Mouse (Mus musculus): Measurements from ENCODE around the gene Pcyt1a. TPM values are rescaled to one million over a fixed set of nuclear protein-coding genes. Genes with fewer than 3 reads are reported as not detected.

Pcyt1a gene
- 17.4 TPM for polyA plus RNA-seq (2017; shearing (Covaris generic))

DNA sequence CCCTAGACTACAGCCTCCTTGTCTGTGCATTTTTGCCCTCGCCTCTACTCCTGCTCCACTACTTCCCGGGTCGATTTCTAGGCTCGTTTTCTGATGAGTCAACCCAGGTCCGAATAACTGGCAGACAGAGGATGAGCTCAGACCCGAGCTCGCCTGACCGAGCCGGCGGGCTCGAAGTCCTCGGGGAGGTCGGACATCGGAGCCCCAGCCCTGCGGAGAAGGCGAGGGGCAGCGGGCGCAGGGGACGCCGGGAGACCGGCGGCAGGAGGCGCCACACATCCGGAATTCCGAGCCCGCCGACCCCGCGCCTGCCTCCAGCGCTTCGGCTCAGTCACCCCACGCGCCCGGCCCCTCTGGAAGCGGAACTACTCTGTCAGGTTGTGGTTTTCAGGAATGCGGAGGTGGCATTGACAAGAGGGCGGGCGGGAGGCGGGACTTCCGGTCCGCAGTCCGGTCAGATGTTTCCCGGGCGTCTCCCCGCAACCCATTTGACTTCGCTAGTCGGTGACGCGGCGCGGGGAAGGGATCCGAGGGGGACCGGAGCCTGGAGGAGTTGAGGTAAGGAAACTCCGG, at the start of gene Pcyt1a:
Pcyt1a (plus strand) TSS at position 448 of the 573 bp plus-strand sequence.

DNA sequence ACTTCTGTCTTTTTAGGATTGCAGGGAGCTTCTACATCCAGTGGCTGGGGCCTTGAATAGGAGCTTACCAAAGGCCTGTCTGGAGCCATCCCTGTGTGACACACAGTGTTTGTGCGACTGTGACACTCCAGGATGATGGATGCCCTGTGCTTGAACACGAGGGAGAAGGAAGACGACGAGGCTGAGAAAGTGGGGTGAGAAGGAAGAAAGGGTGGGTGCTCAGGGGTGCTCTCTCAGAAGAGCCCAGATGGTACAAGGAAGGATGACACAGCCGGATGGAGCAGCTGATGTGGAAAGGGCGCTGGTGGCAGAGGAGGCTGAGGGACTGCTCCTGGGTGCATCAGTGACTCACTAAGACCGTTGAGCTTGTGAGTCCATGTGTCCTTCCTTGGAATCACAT, 30.5 kb upstream of the Pcyt1a start, which contains the start of gene Tm4sf19:
Tm4sf19 (plus strand) TSS at position 240 of the 400 bp plus-strand sequence.

DNA sequence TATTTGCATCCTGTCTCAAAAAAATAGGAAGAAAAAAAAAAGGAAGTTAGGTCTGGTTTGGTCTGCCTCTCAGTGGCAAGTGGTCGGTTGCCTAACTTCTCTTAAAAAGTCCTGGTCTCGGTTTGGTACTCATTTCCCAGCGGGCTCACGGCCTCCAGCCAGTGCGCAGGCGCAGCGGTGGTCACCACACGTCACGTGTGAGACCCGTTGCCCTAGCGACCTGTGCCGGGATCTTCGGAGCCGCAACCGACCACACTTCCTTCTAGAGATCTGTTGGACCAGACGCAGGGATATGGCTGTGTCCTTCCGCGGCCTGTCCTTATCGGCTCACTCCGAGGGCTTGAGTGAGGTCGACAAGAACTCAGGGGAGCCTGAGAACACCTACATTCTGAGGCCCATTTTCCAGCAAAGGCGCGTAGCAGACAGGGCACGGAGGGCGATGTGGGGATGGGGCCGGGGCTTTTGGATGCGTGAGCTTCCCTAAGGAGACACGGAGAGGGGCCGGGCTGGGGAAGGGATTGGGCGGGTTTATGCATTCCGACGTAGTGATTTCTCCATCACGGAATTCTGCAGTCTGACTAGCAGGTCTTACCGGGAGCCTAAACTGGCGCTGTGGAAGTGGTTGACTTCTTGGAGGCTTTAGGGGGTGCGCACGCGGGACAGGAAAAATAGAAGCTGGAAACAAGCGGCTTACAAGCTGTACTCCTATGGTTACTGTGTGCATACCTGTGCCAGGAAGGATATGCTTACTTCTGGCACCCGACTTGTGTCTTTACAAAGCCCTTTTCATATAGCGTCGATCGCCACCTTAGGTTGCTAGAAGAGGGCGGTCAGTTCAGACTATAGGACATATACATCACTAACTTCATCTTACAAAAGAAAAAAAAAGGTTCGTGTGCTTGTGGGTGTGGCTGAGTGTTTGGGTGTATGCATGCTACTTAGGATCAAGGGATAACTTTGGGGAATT, 10.9 kb upstream of the Pcyt1a start, which contains the start of gene Tctex1d2:
Tctex1d2 (plus strand) TSS at position 186 of the 967 bp plus-strand sequence.

DNA sequence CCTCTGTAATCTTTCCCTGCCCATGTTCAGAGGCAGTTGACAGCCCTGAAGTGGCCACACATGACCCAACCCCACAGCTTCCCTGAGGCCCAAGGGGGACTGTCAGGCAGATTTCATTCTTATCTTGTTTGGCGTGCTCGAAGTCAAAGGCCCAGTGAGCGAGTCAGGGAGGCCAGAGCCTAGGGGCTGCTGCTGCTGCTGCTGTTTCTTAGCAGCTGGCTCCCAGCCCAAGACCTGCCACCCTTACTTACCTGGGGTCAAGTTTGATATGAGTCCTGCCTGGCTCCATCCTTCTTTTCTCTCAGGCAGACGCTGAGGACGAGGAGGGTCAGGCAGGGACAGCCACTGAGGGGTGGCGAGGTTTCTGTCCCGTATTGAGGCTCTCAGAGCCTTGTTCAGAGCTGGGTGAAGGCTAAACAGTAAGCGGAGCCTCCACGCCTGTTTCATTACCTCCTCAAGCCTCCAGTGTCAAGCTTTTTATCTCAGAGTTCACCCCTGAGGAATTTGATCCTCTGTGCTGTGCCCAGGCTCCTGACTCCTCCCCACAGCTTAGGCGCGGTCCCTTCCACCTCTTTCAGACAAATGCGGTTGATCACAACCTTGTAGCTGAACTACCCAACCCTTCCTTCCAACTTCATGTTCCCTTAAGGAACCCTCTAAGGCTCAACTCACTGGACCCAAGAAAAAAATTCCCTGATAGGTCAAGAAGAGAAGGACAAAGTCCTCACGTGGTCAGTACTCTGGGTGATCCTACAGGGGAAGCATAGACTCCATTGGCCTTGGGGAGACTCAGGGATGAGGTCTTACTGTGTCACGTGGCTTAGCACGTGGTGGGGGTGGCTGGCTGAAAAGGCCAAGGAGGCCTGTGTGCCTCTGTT, 56.8 kb downstream of the Pcyt1a start, which contains the start of gene Slc51a:
Slc51a (minus strand) TSS at position 646 of the 878 bp plus-strand sequence.

DNA sequence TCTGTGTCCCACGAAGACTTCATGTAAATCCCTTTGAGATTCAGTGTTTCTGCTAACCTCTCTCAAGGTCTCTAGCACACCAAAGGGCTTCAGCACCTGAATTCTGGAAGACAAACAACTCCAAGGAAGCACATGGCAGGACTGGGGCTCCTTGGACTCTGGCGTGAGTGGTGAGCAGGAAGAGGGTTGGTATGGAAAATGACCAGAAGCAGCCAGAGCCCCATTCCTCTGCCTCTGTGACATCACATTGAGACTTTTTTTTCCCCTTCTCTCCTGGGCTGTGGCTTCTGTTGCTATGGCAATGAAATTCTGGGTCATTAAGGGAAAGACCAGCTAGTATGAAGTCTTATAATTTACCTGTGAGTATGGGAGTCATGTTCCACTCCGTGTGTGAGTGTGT, 65.2 kb downstream of the Pcyt1a start, which contains the start of gene Zdhhc19:
Zdhhc19 (plus strand) TSS at position 301 of the 400 bp plus-strand sequence.

Other genes starting within 250 kb of the Pcyt1a start
- gene Fbxo45, start 183.8 kb upstream of the Pcyt1a start, polyA plus RNA-seq (2017; shearing (Covaris generic)), result 3.0 TPM
- gene Wdr53, start 183.7 kb upstream of the Pcyt1a start, polyA plus RNA-seq (2017; shearing (Covaris generic)), result 22.0 TPM
- gene Smco1, start 159.5 kb upstream of the Pcyt1a start, polyA plus RNA-seq (2017; shearing (Covaris generic)), result not detected
- 20.1 TPM for gene Rnf168, start 153.5 kb upstream of the Pcyt1a start, polyA plus RNA-seq (2017; shearing (Covaris generic))
- gene Ubxn7, start 98.7 kb upstream of the Pcyt1a start, polyA plus RNA-seq (2017; shearing (Covaris generic)), result 37.2 TPM
- not detected for gene Tm4sf19, start 30.4 kb upstream of the Pcyt1a start, polyA plus RNA-seq (2017; shearing (Covaris generic))
- gene Tctex1d2, start 11.2 kb upstream of the Pcyt1a start, polyA plus RNA-seq (2017; shearing (Covaris generic)), result 4.2 TPM
- not detected for gene Slc51a, start 57.0 kb downstream of the Pcyt1a start, polyA plus RNA-seq (2017; shearing (Covaris generic))
- gene Zdhhc19, start 65.3 kb downstream of the Pcyt1a start, polyA plus RNA-seq (2017; shearing (Covaris generic)), result not detected
- gene Tfrc, start 178.0 kb downstream of the Pcyt1a start, polyA plus RNA-seq (2017; shearing (Covaris generic)), result 39.1 TPM
- 18.7 TPM for gene Tnk2, start 213.0 kb downstream of the Pcyt1a start, polyA plus RNA-seq (2017; shearing (Covaris generic))